Mouse (Mus musculus) E14TG2a.4 (cell line): ENCODE results near the gene Ugt1a10.

Source experiments
- CTCF ChIP-seq: conservative IDR thresholded peaks from 2 replicates; pipeline ENCODE4 v1.5.1; 2014; ENCODE audit warnings: low read length
- NANOG ChIP-seq: IDR thresholded peaks from 2 replicates; pipeline ENCODE4 v1.6.1; 2014; ENCODE audit warnings: borderline replicate concordance, low read length, mixed read lengths

DNA sequence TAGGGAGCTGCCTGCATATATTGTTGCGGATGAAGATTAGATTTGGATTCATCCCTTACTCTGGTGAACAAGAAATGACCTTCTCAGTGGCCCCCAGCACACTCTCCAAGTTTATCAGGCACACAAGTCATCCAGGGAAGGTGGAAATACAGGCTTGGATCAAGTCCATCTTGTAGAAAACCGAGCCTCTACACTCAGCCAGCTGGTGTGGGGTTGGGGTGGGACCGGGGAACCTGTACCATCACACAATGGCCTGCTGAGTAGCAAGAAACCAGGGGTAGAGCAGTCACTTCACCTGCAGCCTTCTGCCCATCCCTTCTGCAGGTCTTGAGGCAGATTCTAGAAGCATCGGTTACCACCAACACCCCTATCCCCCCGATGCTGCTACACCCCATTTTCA is 179.5 kb downstream of the Ugt1a10 start:
- no peak for TF ChIP-seq CTCF
- no peak for TF ChIP-seq NANOG
